Mouse (Mus musculus) lung, embryonic 15.5 days (tissue): Measurements from ENCODE around the gene Tmem209. TPM values are rescaled to one million over a fixed set of nuclear protein-coding genes. Genes with fewer than 3 reads are reported as not detected.

Experiments
- ATAC-seq: fragments of 200-750 bp; cut with Nextera tagmentation; 2 replicates; pipeline ENCODE4 v1.8.0; 2017; ENCODE audit warnings: moderate number of reproducible peaks, borderline replicate concordance; ENCODE audit not compliant: low FRiP score, low TSS enrichment; ENCODE audit errors: extremely low read depth
- H3K27ac ChIP-seq: fragments of 300-500 bp; sonication (generic); 2 replicates; pipeline ENCODE4 v1.5.1; 2015; ENCODE audit warnings: moderate library complexity, mild to moderate bottlenecking, inconsistent platforms
- H3K27me3 ChIP-seq: fragments of 300-500 bp; sonication (generic); 2 replicates; pipeline ENCODE4 v1.6.1; 2015; ENCODE audit warnings: inconsistent platforms
- H3K36me3 ChIP-seq: fragments of 300-500 bp; sonication (generic); 2 replicates; pipeline ENCODE4 v1.6.1; 2015; ENCODE audit warnings: inconsistent platforms
- H3K4me1 ChIP-seq: fragments of 300-500 bp; sonication (generic); 2 replicates; pipeline ENCODE4 v1.6.1; 2015; ENCODE audit warnings: inconsistent platforms
- H3K4me2 ChIP-seq: fragments of 300-500 bp; sonication (generic); 2 replicates; pipeline ENCODE4 v1.6.1; 2015; ENCODE audit warnings: inconsistent platforms, mild to moderate bottlenecking, moderate library complexity
- H3K4me3 ChIP-seq: fragments of 300-500 bp; sonication (generic); 2 replicates; pipeline ENCODE4 v1.5.1; 2015; ENCODE audit warnings: mild to moderate bottlenecking, inconsistent platforms
- H3K9ac ChIP-seq: fragments of 300-500 bp; sonication (generic); 2 replicates; pipeline ENCODE4 v1.6.1; 2015; ENCODE audit warnings: inconsistent platforms
- H3K9me3 ChIP-seq: fragments of 300-500 bp; sonication (generic); 2 replicates; pipeline ENCODE4 v1.6.1; 2016; ENCODE audit warnings: inconsistent platforms
- WGBS: fragments of 180-500 bp; shearing (Covaris S2); methylation state at CpG from one replicate; pipeline ENCODE4 v1.1.7; 2015; 5-methylcytosine and 5-hydroxymethylcytosine counted together
- polyA plus RNA-seq: library from polyadenylated mRNA; unstranded; fragments of >200 nt; fragmentation: Nextera tagmentation; extraction: Ambion mirVana; gene quantifications from 2 replicates; pipeline ENCODE4 v1.2.1, GENCODE M21; 2015

The Tmem209 gene
- polyA plus RNA-seq, 1 experiment from 2014 or later, result 39.6 TPM

- H3K9ac ChIP-seq, result no peak overlapping the region
- H3K4me3 ChIP-seq, result no peak overlapping the region
- ATAC-seq, result peak; percentile 81
- H3K4me2 ChIP-seq, result no peak overlapping the region
- peaks cover 21% of the 10 kb centered on the region for H3K4me1 ChIP-seq
- H3K36me3 ChIP-seq, result peaks cover 36% of the 10 kb centered on the region
- no peaks in the 10 kb centered on the region for H3K27me3 ChIP-seq
- H3K9me3 ChIP-seq, result no peaks in the 10 kb centered on the region
- 39% methylated on average over 8 of the region's 8 CpGs for WGBS
- peak overlapping the region; percentile 93 for H3K27ac ChIP-seq
Measured at GRCm38 (mm10) chr6:30477210-30477714, 32.3 kb downstream of the Tmem209 start.

- WGBS, result 42% methylated on average over 10 of the region's 10 CpGs
- Histone ChIP-seq H3K27ac (peak overlapping the region; percentile 93), H3K9me3 (no peaks in the 10 kb centered on the region), H3K9ac (no peak overlapping the region), H3K4me1 (peaks cover 21% of the 10 kb centered on the region), H3K4me2 (no peak overlapping the region), H3K36me3 (peaks cover 26% of the 10 kb centered on the region), H3K4me3 (no peak overlapping the region), H3K27me3 (no peaks in the 10 kb centered on the region)
- no peak for ATAC-seq
Measured at GRCm38 (mm10) chr6:30476025-30476765, 33.4 kb downstream of the Tmem209 start.

- no peaks in the 10 kb centered on the region for H3K27me3 ChIP-seq
- no peak overlapping the region for H3K27ac ChIP-seq
- H3K9me3 ChIP-seq, result no peaks in the 10 kb centered on the region
- WGBS, result 62% methylated on average over 3 of the region's 3 CpGs
- H3K9ac ChIP-seq, result no peak overlapping the region
- ATAC-seq, result no peak
- H3K4me1 ChIP-seq, result peaks cover 7% of the 10 kb centered on the region
- no peak overlapping the region for H3K4me2 ChIP-seq
- H3K4me3 ChIP-seq, result no peak overlapping the region
- H3K36me3 ChIP-seq, result no peaks in the 10 kb centered on the region
Measured at GRCm38 (mm10) chr6:30471706-30472105, 37.9 kb downstream of the Tmem209 start.

- no peaks in the 10 kb centered on the region for H3K4me1 ChIP-seq
- WGBS, result 77% methylated on average over 12 of the region's 12 CpGs
- no peak overlapping the region for H3K4me3 ChIP-seq
- no peak overlapping the region for H3K27ac ChIP-seq
- H3K27me3 ChIP-seq, result no peaks in the 10 kb centered on the region
- no peak overlapping the region for H3K9ac ChIP-seq
- 0 out of 2 replicates have a peak, but pooled peaks have one; percentile 19 for ATAC-seq
- no peaks in the 10 kb centered on the region for H3K9me3 ChIP-seq
- H3K4me2 ChIP-seq, result no peak overlapping the region
- no peaks in the 10 kb centered on the region for H3K36me3 ChIP-seq
Measured at GRCm38 (mm10) chr6:30469370-30469769, 40.2 kb downstream of the Tmem209 start.

GRCm38 (mm10) chr6:30468684-30469083, 40.9 kb downstream of the Tmem209 start:
- Histone ChIP-seq H3K4me3 (no peak overlapping the region), H3K4me1 (no peaks in the 10 kb centered on the region), H3K27me3 (no peaks in the 10 kb centered on the region), H3K9ac (no peak overlapping the region), H3K36me3 (no peaks in the 10 kb centered on the region), H3K27ac (0 out of 2 replicates have a peak overlapping the region, but pooled peaks have one; percentile 8), H3K4me2 (peak overlapping the region; percentile 22; the same call in 1 of the 2 replicates), H3K9me3 (no peaks in the 10 kb centered on the region)
- ATAC-seq, result peak; percentile 33; the same call in 1 of the 2 replicates
- WGBS, result 54% methylated on average over 12 of the region's 12 CpGs

- 71% methylated on average over 1 of the region's 1 CpGs for whole genome bisulfite sequencing
- H3K27me3 ChIP-seq, result no peaks in the 10 kb centered on the region
- no peak overlapping the region for H3K4me2 ChIP-seq
- H3K9ac ChIP-seq, result no peak overlapping the region
- no peak for ATAC-seq
- no peak overlapping the region for H3K27ac ChIP-seq
- H3K9me3 ChIP-seq, result no peaks in the 10 kb centered on the region
- no peaks in the 10 kb centered on the region for H3K36me3 ChIP-seq
- H3K4me1 ChIP-seq, result peaks cover 2% of the 10 kb centered on the region; the same call in 1 of the 2 replicates
- H3K4me3 ChIP-seq, result no peak overlapping the region
Measured at GRCm38 (mm10) chr6:30468058-30468457, 41.5 kb downstream of the Tmem209 start.

GRCm38 (mm10) chr6:30465586-30465985, 44.0 kb downstream of the Tmem209 start:
- H3K9ac ChIP-seq, result no peak overlapping the region
- no peaks in the 10 kb centered on the region for H3K36me3 ChIP-seq
- no peak for ATAC-seq
- no peaks in the 10 kb centered on the region for H3K9me3 ChIP-seq
- WGBS, result 65% methylated on average over 11 of the region's 11 CpGs
- peaks cover 20% of the 10 kb centered on the region for H3K4me1 ChIP-seq
- H3K4me2 ChIP-seq, result no peak overlapping the region
- no peak overlapping the region for H3K4me3 ChIP-seq
- H3K27me3 ChIP-seq, result no peaks in the 10 kb centered on the region
- no peak overlapping the region for H3K27ac ChIP-seq

- Histone ChIP-seq H3K27me3 (no peaks in the 10 kb centered on the region), H3K4me1 (peaks cover 34% of the 10 kb centered on the region), H3K4me3 (no peak overlapping the region), H3K36me3 (no peaks in the 10 kb centered on the region), H3K4me2 (no peak overlapping the region), H3K9me3 (no peaks in the 10 kb centered on the region), H3K27ac (peak overlapping the region; percentile 12; the same call in 1 of the 2 replicates), H3K9ac (no peak overlapping the region)
- no peak for ATAC-seq
- WGBS, result 20% methylated on average over 7 of the region's 7 CpGs
Measured at GRCm38 (mm10) chr6:30462822-30463221, 46.8 kb downstream of the Tmem209 start.

- no peak for ATAC-seq
- 82% methylated on average over 12 of the region's 13 CpGs for whole genome bisulfite sequencing
- peak overlapping the region; percentile 97 for H3K27ac ChIP-seq
- no peak overlapping the region for H3K9ac ChIP-seq
- no peak overlapping the region for H3K4me2 ChIP-seq
- H3K4me1 ChIP-seq, result peaks cover 34% of the 10 kb centered on the region
- H3K36me3 ChIP-seq, result no peaks in the 10 kb centered on the region
- no peaks in the 10 kb centered on the region for H3K27me3 ChIP-seq
- no peaks in the 10 kb centered on the region for H3K9me3 ChIP-seq
- no peak overlapping the region for H3K4me3 ChIP-seq
Measured at GRCm38 (mm10) chr6:30461755-30462344, 47.7 kb downstream of the Tmem209 start.

- H3K4me1 ChIP-seq, result peaks cover 34% of the 10 kb centered on the region
- H3K4me3 ChIP-seq, result peak overlapping the region; percentile 5; the same call in 1 of the 2 replicates
- peak overlapping the region; percentile 53 for H3K9ac ChIP-seq
Measured at GRCm38 (mm10) chr6:30460750-30461446, 48.7 kb downstream of the Tmem209 start.

GRCm38 (mm10) chr6:30459811-30460749, 49.5 kb downstream of the Tmem209 start:
- Histone ChIP-seq H3K36me3 (peaks cover 5% of the 10 kb centered on the region; the same call in 1 of the 2 replicates), H3K4me3 (peak overlapping the region; percentile 48), H3K4me1 (peaks cover 34% of the 10 kb centered on the region), H3K27me3 (no peaks in the 10 kb centered on the region), H3K9ac (peak overlapping the region; percentile 53), H3K27ac (peak overlapping the region; percentile 97), H3K4me2 (peak overlapping the region; percentile 82), H3K9me3 (no peaks in the 10 kb centered on the region)
- WGBS, result 5% methylated on average over 40 of the region's 40 CpGs
- ATAC-seq, result peak; percentile 28; the same call in 1 of the 2 replicates

More at GRCm38 (mm10) chr6:30460750-30461446, 48.7 kb downstream of the Tmem209 start:
- peak; percentile 83 for ATAC-seq
- Histone ChIP-seq H3K36me3 (no peaks in the 10 kb centered on the region), H3K27ac (peak overlapping the region; percentile 97), H3K9me3 (no peaks in the 10 kb centered on the region), H3K4me2 (peak overlapping the region; percentile 82), H3K27me3 (no peaks in the 10 kb centered on the region)
- 13% methylated on average over 19 of the region's 19 CpGs for WGBS
